Mouse (Mus musculus) E14TG2a.4 (cell line): Measurements from ENCODE around the gene Stxbp5l.

Experiments used
- H3K27me3 ChIP-seq: 2 replicates; pipeline ENCODE4 v1.6.1; 2014; ENCODE audit warnings: low read length, control low read depth; ENCODE audit not compliant: insufficient read depth
- H3K36me3 ChIP-seq: 2 replicates; pipeline ENCODE4 v1.6.1; 2014; ENCODE audit warnings: low read length, control low read depth; ENCODE audit not compliant: insufficient read depth
- H3K4me1 ChIP-seq: replicated peaks from 2 replicates; pipeline ENCODE4 v1.6.1; 2014; ENCODE audit warnings: low read depth, low read length, control low read depth
- H3K4me3 ChIP-seq: replicated peaks from 2 replicates; pipeline ENCODE4 v1.5.1; 2014; ENCODE audit warnings: mild to moderate bottlenecking, low read length
- H3K9me3 ChIP-seq: 2 replicates; pipeline ENCODE4 v1.6.1; 2014; ENCODE audit warnings: low read length, control low read depth
- CTCF ChIP-seq: conservative IDR thresholded peaks from 2 replicates; pipeline ENCODE4 v1.5.1; 2014; ENCODE audit warnings: low read length
- NANOG ChIP-seq: IDR thresholded peaks from 2 replicates; pipeline ENCODE4 v1.6.1; 2014; ENCODE audit warnings: borderline replicate concordance, low read length, mixed read lengths
- POU5F1 ChIP-seq: IDR thresholded peaks from 2 replicates; pipeline ENCODE4 v1.6.1; 2014; ENCODE audit warnings: low read length, borderline replicate concordance

Stxbp5l gene

DNA sequence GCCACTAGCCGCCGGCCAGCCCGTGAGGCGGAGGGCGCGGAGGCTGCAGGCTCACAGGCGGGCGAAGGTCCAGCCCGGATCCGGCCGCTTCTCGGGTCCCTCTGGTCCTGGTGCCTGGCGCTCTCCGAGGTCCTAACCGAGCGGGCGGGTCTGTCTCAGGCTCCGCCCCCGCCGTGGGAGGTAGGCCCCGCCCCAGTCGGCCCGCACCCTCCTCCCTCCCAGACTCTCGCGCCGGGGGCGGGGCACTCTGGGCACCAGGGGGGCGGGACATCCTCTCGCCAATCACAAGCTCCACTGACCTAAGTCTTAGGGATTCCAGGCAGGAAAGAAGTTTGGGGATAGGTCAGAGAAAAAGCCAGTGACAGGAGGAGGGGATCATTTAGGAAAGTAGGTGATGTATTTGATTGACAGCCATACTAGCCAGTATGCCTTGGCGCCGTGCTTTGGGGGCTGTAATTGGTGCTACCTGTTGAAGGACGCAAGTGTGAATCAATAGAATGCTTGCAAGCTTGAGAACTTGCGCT, at the start of gene Stxbp5l:
Gene Stxbp5l (minus strand): TSS at position 142 of the 524 bp plus-strand sequence.
- Histone ChIP-seq H3K9me3 (no peaks in the 10 kb centered on the region), H3K4me1 (peaks cover 7% of the 10 kb centered on the region), H3K4me3 (peak within 1 kb of the TSS; percentile 87), H3K27me3 (peaks cover 15% of the 10 kb centered on the region), H3K36me3 (no peaks in the 10 kb centered on the region)
- TF ChIP-seq NANOG (no peak), POU5F1 (no peak), CTCF (no peak)

DNA sequence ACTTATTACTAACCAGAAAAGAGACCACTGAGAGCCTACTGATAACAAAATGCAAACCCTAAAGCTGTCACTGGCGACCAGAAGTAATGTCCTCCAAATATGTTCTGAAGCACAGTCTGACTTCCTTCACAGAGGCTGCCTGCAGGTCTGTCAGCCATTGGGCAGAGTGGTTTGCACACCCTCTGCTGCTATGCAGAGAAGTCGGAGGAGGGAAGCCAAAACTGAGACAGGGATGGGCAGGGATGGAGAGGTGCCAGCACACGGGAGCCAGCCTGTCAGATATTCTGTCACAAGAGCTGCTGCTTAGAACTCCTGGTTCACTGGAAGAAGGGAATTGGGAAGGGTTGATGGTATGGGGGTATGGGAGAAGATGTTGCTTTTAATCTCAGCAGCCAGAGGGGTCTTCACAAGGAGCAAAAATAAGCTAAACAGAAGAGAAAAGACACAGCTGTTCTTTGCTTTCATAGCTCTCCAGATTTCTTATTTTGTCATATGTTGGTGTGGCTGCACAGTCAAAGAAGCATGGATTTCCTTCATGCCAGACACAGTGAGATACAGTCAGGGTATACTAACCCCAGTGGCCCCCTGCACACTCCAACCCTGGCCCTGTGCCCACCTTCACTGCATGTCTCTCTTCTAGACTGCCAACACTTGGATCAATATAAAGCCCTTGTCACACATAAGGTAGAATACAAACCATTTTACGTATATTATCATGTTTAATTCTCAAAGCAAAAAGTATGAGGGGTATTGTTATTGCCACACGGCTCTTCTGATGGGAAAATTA, 48.8 kb upstream of the Stxbp5l start:
- H3K4me3 ChIP-seq, result no peak overlapping the region
- no peaks in the 10 kb centered on the region for H3K4me1 ChIP-seq
- TF ChIP-seq POU5F1, result no peak
- TF ChIP-seq NANOG, result no peak
- no peak for TF ChIP-seq CTCF
- H3K9me3 ChIP-seq, result no peaks in the 10 kb centered on the region
- H3K27me3 ChIP-seq, result no peaks in the 10 kb centered on the region
- H3K36me3 ChIP-seq, result no peaks in the 10 kb centered on the region

DNA sequence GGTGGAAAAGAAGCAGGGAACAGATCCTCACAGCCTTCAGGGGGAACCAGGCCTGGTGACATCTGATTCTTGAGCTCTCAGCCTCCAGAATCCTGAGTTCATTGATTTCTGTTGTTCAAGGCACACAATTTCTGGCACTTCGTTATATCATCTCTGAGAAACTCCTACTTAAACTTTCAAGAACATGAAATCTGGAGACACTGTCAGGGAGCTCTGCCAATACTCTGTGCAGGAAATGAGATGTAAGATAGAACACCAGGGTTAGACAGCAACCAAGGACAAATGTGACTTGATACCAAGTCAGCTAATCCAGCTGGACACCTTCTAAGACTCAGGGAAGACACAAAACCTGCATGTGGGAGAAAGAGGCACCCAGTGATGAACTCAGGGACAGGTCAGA, 40.7 kb upstream of the Stxbp5l start:
- H3K4me1 ChIP-seq, result no peaks in the 10 kb centered on the region
- no peak overlapping the region for H3K4me3 ChIP-seq
- H3K27me3 ChIP-seq, result no peaks in the 10 kb centered on the region
- no peaks in the 10 kb centered on the region for H3K9me3 ChIP-seq
- TF ChIP-seq NANOG, result no peak
- TF ChIP-seq CTCF, result no peak
- no peak for TF ChIP-seq POU5F1
- no peaks in the 10 kb centered on the region for H3K36me3 ChIP-seq

DNA sequence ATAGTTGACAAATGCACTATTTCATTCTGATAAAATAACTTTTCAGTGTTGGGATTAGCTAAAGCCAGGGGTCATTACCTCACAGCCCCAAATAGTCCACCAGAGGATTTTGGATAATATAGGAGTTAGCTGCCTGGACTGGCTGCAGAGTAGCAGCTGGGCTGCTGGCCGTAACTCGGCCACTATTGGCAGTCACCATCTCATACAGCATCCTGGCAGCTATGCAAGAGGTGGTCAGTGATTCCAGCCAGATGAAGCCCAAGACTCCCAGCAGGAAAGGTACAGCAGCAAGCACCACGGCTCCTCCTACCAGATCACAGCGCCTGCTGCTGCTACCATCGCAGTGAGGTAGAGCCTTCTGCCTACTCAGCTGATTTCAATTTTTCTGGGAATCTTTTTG, 38.1 kb upstream of the Stxbp5l start:
- Histone ChIP-seq H3K4me3 (no peak overlapping the region), H3K27me3 (no peaks in the 10 kb centered on the region), H3K36me3 (no peaks in the 10 kb centered on the region), H3K9me3 (no peaks in the 10 kb centered on the region), H3K4me1 (no peaks in the 10 kb centered on the region)
- TF ChIP-seq NANOG, result no peak
- no peak for TF ChIP-seq POU5F1
- no peak for TF ChIP-seq CTCF

DNA sequence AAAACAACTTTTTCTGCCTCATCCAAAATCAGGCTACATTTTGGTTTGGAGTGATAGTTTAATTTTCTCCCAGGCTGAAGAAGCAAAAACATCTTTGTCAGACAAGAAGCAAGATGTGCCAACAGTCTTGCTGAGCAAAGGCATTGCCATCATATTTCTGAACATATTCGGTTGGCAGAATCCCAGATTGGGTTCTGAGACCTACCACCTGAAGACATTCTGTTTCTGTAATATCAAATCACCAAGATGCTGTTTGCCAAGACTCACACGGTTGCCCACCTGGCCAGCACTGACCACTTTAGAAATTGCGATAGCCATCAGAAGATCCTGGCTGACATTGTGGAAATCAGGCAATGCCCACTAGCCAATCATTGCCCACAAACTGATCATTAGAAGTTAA, 37.1 kb upstream of the Stxbp5l start:
- TF ChIP-seq NANOG, result no peak
- no peak for TF ChIP-seq CTCF
- TF ChIP-seq POU5F1, result no peak
- no peaks in the 10 kb centered on the region for H3K4me1 ChIP-seq
- no peaks in the 10 kb centered on the region for H3K9me3 ChIP-seq
- no peaks in the 10 kb centered on the region for H3K36me3 ChIP-seq
- H3K4me3 ChIP-seq, result no peak overlapping the region
- H3K27me3 ChIP-seq, result no peaks in the 10 kb centered on the region

GRCm38 (mm10) chr16:37420512-37420911, 35.8 kb upstream of the Stxbp5l start:
- TF ChIP-seq CTCF (no peak), POU5F1 (no peak), NANOG (no peak)
- H3K4me3 ChIP-seq, result no peak overlapping the region
- no peaks in the 10 kb centered on the region for H3K27me3 ChIP-seq
- no peaks in the 10 kb centered on the region for H3K36me3 ChIP-seq
- no peaks in the 10 kb centered on the region for H3K9me3 ChIP-seq
- H3K4me1 ChIP-seq, result no peaks in the 10 kb centered on the region

GRCm38 (mm10) chr16:37405536-37405935, 20.8 kb upstream of the Stxbp5l start:
- no peaks in the 10 kb centered on the region for H3K9me3 ChIP-seq
- H3K4me3 ChIP-seq, result no peak overlapping the region
- no peaks in the 10 kb centered on the region for H3K27me3 ChIP-seq
- TF ChIP-seq CTCF (no peak), POU5F1 (no peak), NANOG (no peak)
- no peaks in the 10 kb centered on the region for H3K4me1 ChIP-seq
- H3K36me3 ChIP-seq, result no peaks in the 10 kb centered on the region

DNA sequence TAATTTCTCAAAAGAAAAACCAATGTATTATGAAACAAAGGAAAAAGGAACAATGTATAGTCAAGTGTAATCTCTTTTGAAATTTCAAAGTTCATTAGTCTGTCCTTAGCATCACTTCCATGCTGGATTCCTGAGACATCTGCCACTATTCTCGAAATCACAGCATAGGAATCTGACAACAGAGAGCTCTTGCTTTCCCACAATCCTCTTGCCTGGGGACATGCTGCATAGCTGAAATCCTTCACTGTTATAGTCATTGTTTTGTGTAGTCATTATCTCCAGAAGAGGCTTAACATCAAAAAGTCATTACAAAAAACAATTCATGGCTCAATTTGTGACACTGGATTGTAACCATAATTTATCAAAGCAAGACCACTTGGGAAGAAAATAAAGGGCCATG, 20.2 kb upstream of the Stxbp5l start:
- Histone ChIP-seq H3K4me1 (no peaks in the 10 kb centered on the region), H3K4me3 (no peak overlapping the region), H3K36me3 (no peaks in the 10 kb centered on the region), H3K9me3 (no peaks in the 10 kb centered on the region), H3K27me3 (no peaks in the 10 kb centered on the region)
- TF ChIP-seq NANOG, result no peak
- no peak for TF ChIP-seq CTCF
- TF ChIP-seq POU5F1, result no peak

GRCm38 (mm10) chr16:37389964-37390363, 5.2 kb upstream of the Stxbp5l start:
- no peaks in the 10 kb centered on the region for H3K9me3 ChIP-seq
- no peak overlapping the region for H3K4me3 ChIP-seq
- no peaks in the 10 kb centered on the region for H3K36me3 ChIP-seq
- H3K4me1 ChIP-seq, result peaks cover 7% of the 10 kb centered on the region
- TF ChIP-seq NANOG (no peak), POU5F1 (no peak)
- no peaks in the 10 kb centered on the region for H3K27me3 ChIP-seq
